Mouse (Mus musculus) gastrocnemius, postnatal 36 days (tissue): Measurements from ENCODE around the gene Cradd. TPM values are rescaled to one million over a fixed set of nuclear protein-coding genes. Genes with fewer than 3 reads are reported as not detected.

Experiments
- DNase-seq, 2 experiments: peaks; one replicate each; pipeline ENCODE4 v3.0.0; 2022
- intact Hi-C: fragments of 180-260 bp; cut with DNase I; formaldehyde crosslinking; loops from one replicate; pipeline ENCODE4 v1.15.1; 2025
- total RNA-seq, 2 experiments: library from RNA; stranded (reverse); gene quantifications; 2 replicates each; pipeline ENCODE4 v1.2.3; 2021

The Cradd gene
- total RNA-seq, 2 experiments from 2014 or later = 8.3 to 11.1 TPM

DNA sequence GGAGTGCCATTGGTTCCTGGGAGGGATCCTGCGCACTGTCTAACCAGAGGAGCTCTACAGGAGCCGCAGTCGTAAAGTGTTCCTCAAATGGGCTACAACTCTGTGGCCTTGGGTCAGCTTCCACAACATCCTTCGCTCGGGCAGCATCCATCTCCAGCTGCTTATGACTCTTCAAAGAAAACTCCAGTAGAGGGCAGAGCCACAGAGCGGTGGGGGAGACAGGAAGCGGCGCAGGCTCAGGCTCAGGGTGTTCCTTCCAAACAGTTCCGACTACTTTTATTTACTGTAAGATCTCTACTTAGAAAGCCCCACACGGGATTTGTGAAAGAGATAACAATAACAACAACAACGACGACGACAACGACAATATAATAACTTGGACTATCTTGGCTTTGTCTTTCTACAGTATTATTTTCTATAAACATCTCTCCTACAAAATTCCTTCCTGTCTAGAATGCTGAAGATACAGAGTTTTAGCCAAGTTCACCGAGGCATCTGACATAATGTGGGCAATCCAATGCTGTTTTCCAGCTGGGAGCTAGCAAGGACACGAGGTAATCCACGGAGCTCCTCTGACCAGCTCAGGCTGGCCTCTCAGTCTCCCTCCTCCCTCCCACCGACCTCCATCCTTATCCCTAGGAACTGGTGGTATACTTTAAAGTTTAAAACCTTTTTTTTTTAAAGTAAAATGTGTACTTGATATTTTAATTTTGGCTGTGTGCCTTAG is 105.8 kb downstream of the Cradd start:
- intact Hi-C loops = no loop called here
- no peak for DNase-seq

DNA sequence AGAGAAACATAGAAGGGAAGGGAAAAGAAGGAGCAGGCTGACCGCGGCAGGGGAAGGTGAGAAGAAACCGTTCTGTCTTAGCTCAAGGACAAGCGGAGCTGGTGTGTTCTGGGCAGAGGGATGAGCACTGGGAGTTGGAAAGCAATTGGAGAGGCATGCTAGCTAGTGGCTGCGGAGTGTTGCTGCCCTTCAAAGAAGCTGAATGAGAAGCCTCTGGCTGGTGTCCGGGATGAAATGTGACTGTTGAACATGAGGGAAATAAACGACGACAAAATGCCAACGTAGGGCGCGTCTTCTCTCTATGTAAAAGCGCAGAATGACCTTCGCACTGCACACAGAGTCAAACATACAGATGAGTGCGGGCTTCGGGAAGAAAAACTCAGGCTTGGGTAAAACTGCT is 108.6 kb downstream of the Cradd start:
- intact Hi-C loops = no loop called here
- no peak for DNase-seq

GRCm38 (mm10) chr10:95213820-95214219 is 110.1 kb downstream of the Cradd start:
- peak in 1 of 2 experiments; percentile 44 for DNase-seq
- intact Hi-C loops = no loop called here

GRCm38 (mm10) chr10:95213311-95213710 is 110.6 kb downstream of the Cradd start:
- intact Hi-C loops = no loop called here

GRCm38 (mm10) chr10:95211660-95212059 is 112.3 kb downstream of the Cradd start:
- no peak for DNase-seq
- intact Hi-C loops = no loop called here

More at GRCm38 (mm10) chr10:95213311-95213710, 110.6 kb downstream of the Cradd start:
- no peak for DNase-seq

GRCm38 (mm10) chr10:95210664-95211372 is 113.1 kb downstream of the Cradd start:
- intact Hi-C loops = no loop called here
- DNase-seq = no peak

GRCm38 (mm10) chr10:95210167-95210566 is 113.8 kb downstream of the Cradd start:
- intact Hi-C loops = no loop called here
- DNase-seq = no peak

DNA sequence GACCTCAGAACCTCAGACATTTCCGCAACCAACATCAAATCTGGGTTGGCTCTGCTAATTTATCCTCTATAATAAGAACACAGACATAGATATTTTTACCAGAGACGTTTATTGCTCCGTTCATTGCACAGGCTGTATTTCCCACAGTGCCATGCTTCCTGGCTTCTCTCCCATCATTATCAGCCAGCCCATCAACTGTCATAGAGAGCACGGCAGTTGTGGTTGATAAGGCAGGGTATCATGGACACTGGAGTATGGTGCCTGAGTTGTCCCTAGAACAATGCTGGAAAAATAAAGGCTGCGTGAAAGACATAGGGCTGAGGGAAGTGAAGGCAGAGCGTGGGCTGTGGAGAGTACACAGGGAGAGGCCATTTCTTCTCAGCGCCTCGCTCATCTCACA is 116.5 kb downstream of the Cradd start:
- intact Hi-C loops = no loop called here
- DNase-seq = no peak

GRCm38 (mm10) chr10:95201514-95201913 is 122.4 kb downstream of the Cradd start:
- DNase-seq = no peak
- intact Hi-C loops = no loop called here

DNA sequence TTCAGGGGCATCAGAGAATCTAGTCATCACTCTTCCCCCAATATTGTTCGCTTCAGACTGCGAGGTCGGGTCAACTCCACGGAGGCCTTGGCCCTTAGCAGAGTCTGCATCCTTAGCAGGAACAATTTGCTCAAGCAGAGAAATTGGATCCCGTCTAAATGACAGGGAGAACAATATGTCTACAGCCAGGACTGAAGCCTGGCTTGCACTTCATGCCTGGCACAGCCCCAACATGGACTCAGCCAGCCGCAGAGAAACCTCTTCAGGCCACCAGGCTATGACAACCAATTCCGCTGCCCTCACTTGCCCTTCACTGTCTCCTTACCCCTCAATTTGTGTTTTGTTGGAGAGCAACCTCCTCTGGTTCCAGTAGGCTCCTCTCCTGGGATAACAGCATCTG is 123.6 kb downstream of the Cradd start:
- DNase-seq = peak; percentile 63 to 66
- intact Hi-C loops = no loop called here

DNA sequence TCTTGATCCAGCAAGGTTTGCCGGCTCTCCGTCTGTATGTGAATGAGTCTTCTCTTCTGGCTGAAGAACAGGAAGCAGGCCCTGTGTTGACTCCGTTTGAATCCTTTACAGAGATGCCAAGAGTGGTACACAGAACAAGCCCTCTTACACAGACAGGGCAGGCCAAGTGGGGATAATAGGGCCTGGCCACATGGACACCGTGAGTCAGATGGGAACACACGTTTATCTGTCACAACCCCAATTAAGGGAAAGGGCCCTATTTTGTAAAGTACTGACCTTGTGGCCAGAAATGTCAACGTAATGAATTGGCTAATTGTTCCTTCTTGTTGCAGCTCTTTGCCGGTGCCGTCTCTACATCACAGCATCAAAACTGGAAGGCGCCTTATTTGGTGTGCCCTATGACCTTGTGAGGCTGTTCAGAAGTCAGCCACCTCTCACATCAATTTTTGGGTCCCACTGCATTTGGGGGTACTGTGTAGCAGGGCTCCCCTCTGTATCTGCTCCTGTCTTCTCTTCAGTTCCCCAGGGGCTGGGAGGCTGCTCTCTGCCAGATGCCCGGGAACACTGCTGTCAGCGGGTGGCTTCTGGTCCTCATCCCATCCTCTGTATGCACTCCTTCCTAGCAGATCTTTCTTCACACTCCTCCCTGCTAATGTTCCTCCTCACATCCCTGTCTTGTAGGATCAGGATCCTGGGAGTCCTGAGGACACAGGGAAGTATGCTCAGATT is 124.2 kb downstream of the Cradd start:
- no peak for DNase-seq
- intact Hi-C loops = no loop called here

GRCm38 (mm10) chr10:95197377-95197776 is 126.6 kb downstream of the Cradd start:
- no peak for DNase-seq
- intact Hi-C loops = no loop called here

- no peak for DNase-seq
- intact Hi-C loops = no loop called here
These were observed 128.2 kb downstream of the Cradd start for GRCm38 (mm10) chr10:95195719-95196118.

DNA sequence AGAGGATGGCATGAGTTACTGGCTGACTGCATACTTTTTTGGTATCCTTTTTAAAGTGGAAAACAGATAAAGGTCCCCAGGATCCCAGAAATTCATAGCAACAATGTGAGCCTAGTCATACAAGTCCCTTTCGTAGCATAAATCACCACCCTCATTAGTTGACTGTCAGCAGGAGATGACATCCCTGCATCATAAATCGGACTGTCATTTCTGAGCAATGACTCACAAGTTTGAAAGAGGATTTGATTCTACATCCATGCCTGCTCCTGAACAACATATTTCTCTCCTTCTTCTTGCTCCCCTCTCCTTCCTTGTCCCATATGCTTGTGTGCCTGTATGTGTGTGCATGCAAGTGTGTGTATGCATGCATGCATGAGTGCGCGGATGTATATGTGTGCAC is 129.2 kb downstream of the Cradd start:
- intact Hi-C loops = no loop called here
- no peak for DNase-seq

DNA sequence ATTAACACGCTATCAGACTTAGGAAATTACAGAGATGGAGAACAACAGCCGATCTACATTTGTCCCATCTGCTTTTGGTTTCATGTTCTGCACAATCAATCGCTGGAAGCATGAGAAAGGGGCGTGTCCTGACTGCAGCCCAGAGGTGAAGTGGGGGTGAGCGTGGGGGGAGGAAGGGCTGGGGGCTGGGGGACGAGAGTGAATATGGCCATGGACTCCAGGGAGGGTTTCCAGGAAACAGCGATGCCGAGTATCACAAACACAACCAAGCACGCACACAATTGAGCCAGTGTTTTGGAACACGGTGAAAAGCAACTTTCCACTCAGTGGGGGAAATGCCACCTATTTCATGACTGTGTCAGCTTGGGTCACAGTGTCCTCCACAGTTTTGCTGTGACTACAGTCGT is 130.1 kb downstream of the Cradd start:
- intact Hi-C loops = no loop called here
- no peak for DNase-seq

GRCm38 (mm10) chr10:95191881-95192280 is 132.1 kb downstream of the Cradd start:
- DNase-seq = no peak
- intact Hi-C loops = no loop called here

DNA sequence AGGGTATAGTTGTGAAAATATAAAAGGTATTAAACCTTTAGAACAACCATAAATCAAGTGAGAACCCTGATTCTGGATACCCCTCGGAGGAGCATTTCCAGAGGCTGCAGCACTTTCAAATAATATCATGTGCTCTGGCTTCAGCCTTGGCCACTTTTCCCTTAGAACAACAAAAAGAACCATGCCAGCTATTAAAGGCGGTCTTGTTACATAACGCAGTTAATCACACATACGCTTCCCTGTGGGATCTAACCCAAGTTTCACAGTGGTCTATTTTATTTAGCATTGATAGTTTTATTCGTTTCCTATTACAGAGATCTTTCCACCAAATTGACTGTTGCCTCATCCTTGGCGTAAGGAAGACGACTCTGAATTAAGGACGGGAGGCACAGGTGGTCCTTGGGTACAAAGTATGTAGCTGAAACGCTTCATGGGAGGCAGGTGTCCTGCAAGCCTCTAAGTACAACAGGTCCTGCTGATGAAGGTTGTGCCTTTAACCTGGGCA is 132.7 kb downstream of the Cradd start:
- intact Hi-C loops = no loop called here
- no peak for DNase-seq

DNA sequence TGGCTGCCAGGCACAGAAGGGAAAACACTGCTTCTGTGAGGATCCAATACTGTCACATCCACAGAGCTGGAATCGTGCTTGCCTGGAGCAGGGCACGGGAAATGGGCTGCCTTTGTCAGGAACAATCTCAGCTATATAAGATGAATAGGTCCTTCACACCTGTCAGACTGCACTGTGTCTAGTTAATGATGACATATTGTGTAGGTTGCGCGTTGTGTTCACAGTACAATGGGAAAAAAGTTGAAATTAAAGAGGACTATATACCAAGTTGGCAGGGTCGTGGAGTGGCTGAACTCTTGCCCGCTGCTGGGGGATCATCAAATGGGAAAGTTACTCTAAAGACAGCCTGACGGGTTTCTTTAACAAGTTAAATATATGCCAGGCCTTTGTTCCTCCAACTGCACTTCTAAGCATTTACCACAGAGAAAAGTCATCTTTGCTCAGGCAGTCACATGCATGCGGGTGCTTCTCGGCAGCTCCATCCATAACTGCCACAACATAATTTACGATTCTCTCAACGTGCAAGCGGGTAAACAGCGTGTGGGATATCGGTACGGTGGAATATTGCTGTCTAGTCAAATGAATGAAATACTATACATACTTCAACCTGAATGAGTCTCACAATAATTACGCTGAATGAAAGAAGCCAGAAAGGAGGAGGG is 134.3 kb downstream of the Cradd start:
- intact Hi-C loops = no loop called here
- no peak for DNase-seq

DNA sequence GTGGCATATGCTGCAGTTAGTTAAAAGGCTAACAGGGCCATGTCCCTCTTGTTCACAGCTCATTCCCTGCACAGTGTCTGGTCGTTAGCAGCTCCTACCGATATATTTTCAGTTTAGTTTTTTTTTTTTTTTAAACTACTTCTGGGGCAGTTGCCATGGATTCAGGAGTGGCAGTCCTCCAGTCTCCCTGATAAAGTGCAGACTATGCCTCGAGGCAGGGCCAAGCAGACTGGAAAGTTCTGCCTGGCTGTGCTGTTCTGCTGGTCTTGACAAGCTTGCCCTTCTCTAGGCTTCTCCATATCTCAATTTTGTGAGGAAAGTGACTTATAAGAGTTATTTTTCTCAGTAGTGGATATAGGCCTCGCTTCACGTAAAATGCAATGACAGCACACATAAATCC is 139.7 kb downstream of the Cradd start:
- intact Hi-C loops = no loop called here
- DNase-seq = no peak

DNA sequence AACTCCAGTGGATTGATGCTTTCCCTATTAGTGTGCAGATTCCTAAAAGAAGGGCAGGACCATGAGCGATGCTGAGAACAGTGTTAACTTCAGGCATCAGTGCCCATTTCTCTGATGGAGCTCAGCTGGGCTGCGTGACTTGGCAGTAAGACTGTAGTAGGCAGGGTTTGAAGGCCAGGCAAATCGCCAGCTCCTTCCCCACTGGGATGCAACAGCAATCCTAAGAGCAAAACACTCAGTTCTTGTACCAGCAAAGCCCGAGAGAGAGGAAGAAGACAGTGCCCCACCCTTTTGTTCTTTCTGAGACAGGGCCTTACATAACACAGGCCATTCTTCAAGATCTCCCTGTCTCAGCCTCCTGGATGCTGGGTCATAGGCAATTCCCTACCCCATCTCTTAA is 140.9 kb downstream of the Cradd start:
- intact Hi-C loops = no loop called here
- peak; percentile 75 to 83 for DNase-seq

GRCm38 (mm10) chr10:95182405-95182804 is 141.5 kb downstream of the Cradd start:
- DNase-seq = no peak
- intact Hi-C loops = no loop called here
